Mouse (Mus musculus) macrophage (primary cell): ENCODE data around the gene Hoxc9. TPM values are rescaled to one million over a fixed set of nuclear protein-coding genes. Genes with fewer than 3 reads are reported as not detected.

Experiments used
- H3K27ac ChIP-seq: fragments of 350-480 bp; formaldehyde crosslinking; 2 replicates; pipeline ENCODE4 v1.9.0; 2021
- H3K36me3 ChIP-seq: fragments of 350-480 bp; formaldehyde crosslinking; 2 replicates; pipeline ENCODE4 v1.9.0; 2021; ENCODE audit errors: inconsistent target
- H3K4me3 ChIP-seq: fragments of 350-480 bp; formaldehyde crosslinking; 2 replicates; pipeline ENCODE4 v1.9.0; 2021; ENCODE audit errors: inconsistent target
- H3K79me2 ChIP-seq: fragments of 350-480 bp; formaldehyde crosslinking; 2 replicates; pipeline ENCODE4 v1.9.0; 2021; ENCODE audit errors: inconsistent target
- WGBS: methylation state at CpG from one replicate; pipeline ENCODE4 v1.1.7; 2026; ENCODE audit warnings: inconsistent platforms; ENCODE audit not compliant: missing documents; 5-methylcytosine and 5-hydroxymethylcytosine counted together
- polyA plus RNA-seq: library from polyadenylated mRNA; stranded (reverse); fragments of 250-400 nt; gene quantifications from 3 replicates; pipeline ENCODE4 v1.2.4, GENCODE M21; 2018; ENCODE audit warnings: inconsistent platforms

Gene Hoxc9
- polyA plus RNA-seq, 1 experiment from 2014 or later, result not detected

DNA sequence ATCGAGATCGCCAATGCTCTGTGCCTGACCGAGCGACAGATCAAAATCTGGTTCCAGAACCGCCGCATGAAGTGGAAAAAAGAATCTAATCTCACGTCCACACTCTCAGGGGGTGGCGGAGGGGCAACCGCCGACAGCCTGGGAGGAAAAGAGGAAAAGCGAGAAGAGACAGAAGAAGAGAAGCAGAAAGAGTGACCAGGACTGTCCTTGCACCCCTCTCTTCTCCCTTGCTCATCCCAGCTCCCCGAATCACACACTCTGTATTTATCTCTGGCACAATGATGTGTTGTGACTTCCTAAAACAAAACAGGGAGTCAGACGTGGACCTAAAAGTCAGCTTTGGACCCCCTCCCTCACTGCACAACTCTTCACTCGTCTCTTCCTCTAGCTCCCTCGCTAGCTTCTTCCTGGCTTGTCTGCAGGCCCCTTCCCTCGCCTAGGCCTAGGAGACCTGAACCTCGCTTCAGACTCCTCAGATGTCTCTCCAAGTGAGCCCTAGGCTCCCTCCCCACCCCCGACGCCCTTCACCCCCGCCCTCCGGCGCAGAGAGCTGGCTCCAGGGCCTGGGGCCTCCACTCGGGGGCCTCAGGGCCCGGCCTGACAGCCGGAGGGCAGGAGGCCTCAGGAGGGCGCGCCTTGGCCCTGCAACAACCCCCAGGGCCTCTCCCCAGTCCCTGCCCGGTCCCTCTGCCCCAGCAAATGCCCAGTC, 34.8 kb downstream of the Hoxc9 start:
- H3K36me3 ChIP-seq, result no peaks in the 10 kb centered on the region
- 21% methylated on average over 28 of the region's 28 CpGs for WGBS

GRCm38 (mm10) chr15:103011928-103012486, 35.8 kb downstream of the Hoxc9 start:
- no peak overlapping the region for H3K27ac ChIP-seq
- 23% methylated on average over 25 of the region's 26 CpGs for WGBS
- no peak overlapping the region for H3K4me3 ChIP-seq
- no peaks in the 10 kb centered on the region for H3K36me3 ChIP-seq
- H3K79me2 ChIP-seq, result no peaks in the 10 kb centered on the region

More for the DNA sequence above, 34.8 kb downstream of the Hoxc9 start:
- H3K4me3 ChIP-seq, result no peak overlapping the region
- H3K79me2 ChIP-seq, result no peaks in the 10 kb centered on the region
- H3K27ac ChIP-seq, result no peak overlapping the region

DNA sequence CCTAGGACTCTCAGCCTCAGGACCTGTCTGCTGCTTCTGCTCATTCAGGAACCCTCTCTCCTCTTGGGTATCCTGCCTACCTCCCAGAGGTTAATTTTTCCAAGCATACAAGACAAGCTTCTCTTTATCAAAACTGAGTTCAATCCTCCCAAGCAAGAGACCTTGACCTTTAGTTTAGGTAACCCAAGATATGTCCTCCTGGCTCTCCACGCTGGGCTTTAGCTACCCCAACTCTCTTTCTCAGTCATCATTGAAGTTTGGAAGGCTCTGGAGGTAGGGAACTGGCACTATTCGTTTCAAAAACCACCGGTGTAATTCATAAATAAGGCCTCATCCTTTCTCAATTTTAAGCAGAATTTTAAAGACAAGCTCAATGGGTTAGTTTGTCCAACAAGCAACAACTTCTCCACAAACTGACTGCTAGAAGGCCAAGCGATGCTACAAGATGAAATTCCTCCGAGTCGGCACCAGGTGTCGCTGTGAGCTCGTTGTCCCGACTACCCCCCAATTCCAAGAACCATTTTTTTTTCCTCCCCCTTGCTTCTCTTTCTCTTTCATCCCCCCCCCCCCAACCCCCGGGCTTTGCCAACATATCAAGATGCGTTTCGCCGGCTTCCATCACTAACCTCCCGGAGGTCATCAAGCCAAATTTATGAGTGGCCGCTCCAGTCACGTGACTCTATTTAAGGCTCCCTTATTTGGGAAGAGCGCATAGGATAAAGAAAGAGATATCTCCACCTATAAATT, 37.2 kb downstream of the Hoxc9 start:
- H3K79me2 ChIP-seq, result no peaks in the 10 kb centered on the region
- 9% methylated on average over 16 of the region's 17 CpGs for WGBS
- no peak overlapping the region for H3K4me3 ChIP-seq

DNA sequence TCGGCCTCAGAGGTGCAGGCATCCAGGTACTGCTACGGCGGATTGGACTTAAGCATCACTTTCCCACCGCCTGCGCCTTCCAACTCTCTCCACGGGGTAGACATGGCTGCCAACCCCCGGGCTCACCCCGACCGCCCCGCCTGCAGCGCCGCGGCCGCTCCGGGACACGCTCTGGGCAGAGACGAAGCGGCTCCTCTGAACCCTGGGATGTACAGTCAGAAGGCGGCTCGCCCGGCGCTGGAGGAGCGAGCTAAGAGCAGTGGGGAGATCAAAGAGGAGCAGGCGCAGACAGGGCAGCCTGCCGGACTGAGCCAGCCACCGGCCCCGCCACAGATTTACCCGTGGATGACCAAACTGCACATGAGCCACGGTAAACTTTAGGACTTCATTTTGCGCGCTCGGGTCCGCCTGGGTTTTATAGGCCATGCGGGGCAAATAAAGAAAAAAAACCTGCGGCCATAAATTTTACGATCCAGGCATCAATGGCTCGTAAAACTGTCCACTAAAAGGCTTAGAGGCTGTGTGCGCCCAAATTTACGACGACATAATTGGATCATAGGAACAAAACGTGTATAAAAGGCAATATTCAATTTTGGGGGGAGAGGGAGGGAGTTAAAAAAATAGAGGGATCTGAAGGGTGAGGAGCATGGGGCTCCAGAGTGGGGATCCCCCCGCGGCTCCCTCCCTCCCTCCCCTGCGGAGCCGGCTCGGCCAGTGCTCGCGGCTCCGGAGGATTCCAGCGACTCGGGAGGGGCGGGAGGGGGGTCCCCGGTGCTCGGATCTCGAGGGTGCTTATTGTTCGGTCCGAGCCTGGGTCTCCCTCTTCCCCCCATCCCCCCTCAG, 38.1 kb downstream of the Hoxc9 start:
- H3K36me3 ChIP-seq, result no peaks in the 10 kb centered on the region

More for the DNA sequence above, 37.2 kb downstream of the Hoxc9 start:
- Histone ChIP-seq H3K36me3 (no peaks in the 10 kb centered on the region), H3K27ac (no peak overlapping the region)

DNA sequence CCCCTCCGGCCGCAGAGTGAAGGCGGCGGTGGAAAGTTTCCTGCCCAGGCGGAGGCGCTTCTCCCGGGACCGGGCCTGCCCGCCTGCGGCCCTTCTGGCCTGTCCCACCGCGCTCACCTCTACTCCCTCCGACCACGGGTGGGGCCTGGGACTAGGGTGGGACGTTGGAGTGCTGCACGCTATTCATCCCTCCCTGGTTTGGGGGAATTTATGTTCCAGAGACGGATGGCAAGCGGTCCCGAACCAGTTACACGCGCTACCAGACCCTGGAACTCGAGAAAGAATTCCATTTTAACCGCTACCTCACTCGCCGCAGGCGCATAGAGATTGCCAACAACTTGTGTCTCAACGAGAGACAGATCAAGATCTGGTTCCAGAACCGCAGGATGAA, 38.8 kb downstream of the Hoxc9 start:
- Histone ChIP-seq H3K4me3 (no peak overlapping the region), H3K79me2 (no peaks in the 10 kb centered on the region), H3K36me3 (no peaks in the 10 kb centered on the region), H3K27ac (no peak overlapping the region)
- WGBS, result 4% methylated on average over 27 of the region's 28 CpGs

More for the DNA sequence above, 38.1 kb downstream of the Hoxc9 start:
- H3K79me2 ChIP-seq, result no peaks in the 10 kb centered on the region
- H3K27ac ChIP-seq, result no peak overlapping the region
- no peak overlapping the region for H3K4me3 ChIP-seq
- WGBS, result 7% methylated on average over 44 of the region's 57 CpGs

DNA sequence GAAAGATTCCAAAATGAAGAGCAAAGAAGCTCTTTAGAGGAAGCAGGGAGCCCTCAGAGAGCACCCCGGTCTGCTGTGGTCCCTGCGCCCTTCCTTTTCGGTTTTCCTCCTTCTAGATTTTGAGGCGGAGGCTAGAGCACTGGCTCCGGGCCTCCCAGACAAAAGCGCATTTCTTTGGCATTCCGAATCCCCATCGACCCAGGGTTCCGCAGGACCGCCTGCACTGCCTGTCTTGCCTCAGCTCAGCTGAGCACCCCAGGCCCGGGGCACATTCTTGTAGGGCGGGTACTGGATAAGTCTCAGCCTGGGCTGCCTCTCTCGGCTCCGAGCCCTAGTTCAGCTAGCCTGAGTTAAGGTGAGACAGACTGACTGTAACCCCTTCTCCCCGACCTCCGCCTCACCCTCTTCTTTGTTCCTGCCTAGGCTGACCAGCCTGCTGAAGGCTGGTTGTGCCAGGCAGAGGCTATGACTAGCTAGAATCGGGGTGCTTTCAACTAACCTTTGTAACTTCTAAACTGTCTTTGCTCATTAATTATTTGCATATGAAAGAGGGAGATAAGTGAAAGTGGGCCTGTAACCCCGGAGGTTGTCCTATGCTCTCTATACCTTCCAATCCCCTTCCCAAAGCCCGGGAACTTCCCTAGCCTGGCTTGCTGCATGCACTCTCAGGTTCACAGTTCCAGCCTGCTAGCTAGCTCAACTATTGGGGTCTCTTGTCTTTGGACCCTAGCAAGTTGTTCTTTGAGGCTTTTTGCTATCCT, 39.3 kb downstream of the Hoxc9 start:
- 26% methylated on average over 19 of the region's 19 CpGs for WGBS

DNA sequence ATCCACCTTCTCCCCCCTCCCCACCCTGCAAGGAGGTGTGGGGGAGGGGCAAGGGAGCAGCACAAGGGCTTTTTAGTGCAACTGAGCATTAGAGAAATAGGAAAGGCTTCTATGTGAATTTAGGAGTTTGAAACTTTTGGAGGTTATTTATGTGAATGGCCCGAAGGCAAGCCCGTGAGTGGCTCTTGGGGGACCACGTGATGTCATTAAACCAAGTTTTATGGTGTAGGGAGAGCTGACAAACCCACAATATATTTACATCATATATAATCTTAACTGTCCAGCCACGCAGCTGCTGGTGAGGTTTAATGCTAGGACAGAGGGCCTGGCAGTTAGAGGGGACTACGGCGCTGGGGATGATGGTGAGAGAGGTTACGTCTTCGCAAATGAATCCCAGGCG, 42.4 kb downstream of the Hoxc9 start, which contains the start of gene Hoxc4:
Gene Hoxc4 (plus strand): TSS at position 299 of the 400 bp plus-strand sequence.
- H3K79me2 ChIP-seq, result no peaks in the 10 kb centered on the region
- H3K36me3 ChIP-seq, result no peaks in the 10 kb centered on the region
- no peak within 1 kb of the TSS for H3K27ac ChIP-seq
- 78% methylated on average over 9 of the region's 9 CpGs for WGBS
- H3K4me3 ChIP-seq, result no peak within 1 kb of the TSS

More for the DNA sequence above, 39.3 kb downstream of the Hoxc9 start:
- no peaks in the 10 kb centered on the region for H3K36me3 ChIP-seq
- H3K79me2 ChIP-seq, result no peaks in the 10 kb centered on the region
- H3K27ac ChIP-seq, result no peak overlapping the region
- no peak overlapping the region for H3K4me3 ChIP-seq

- Histone ChIP-seq H3K4me3 (no peak overlapping the region), H3K27ac (no peak overlapping the region)
- WGBS, result 14% methylated on average over 8 of the region's 8 CpGs
Measured at GRCm38 (mm10) chr15:103020899-103021418, 44.7 kb downstream of the Hoxc9 start.

DNA sequence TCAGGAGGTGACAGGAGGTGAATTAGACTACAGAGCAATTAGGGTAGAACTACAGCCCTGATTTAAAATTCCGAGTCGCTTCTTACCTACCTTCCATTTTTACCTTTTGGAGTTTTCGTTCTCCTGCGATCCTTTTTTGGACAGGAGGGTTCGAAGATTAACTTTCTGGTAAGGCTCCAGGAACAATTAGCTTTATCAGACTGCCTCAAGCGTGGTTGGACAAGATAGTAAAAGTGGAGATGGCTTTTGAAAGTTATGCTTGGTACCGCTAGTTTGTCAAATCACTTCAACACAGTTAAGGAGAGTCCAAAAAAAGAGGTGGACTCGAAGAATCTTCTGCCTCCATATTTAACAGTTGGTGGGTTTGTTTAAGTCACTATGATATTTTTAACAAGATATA, 45.3 kb downstream of the Hoxc9 start:
- Histone ChIP-seq H3K79me2 (no peaks in the 10 kb centered on the region), H3K4me3 (no peak overlapping the region), H3K27ac (no peak overlapping the region), H3K36me3 (no peaks in the 10 kb centered on the region)
- 11% methylated on average over 8 of the region's 8 CpGs for WGBS

More at GRCm38 (mm10) chr15:103020899-103021418, 44.7 kb downstream of the Hoxc9 start:
- Histone ChIP-seq H3K79me2 (no peaks in the 10 kb centered on the region), H3K36me3 (no peaks in the 10 kb centered on the region)

DNA sequence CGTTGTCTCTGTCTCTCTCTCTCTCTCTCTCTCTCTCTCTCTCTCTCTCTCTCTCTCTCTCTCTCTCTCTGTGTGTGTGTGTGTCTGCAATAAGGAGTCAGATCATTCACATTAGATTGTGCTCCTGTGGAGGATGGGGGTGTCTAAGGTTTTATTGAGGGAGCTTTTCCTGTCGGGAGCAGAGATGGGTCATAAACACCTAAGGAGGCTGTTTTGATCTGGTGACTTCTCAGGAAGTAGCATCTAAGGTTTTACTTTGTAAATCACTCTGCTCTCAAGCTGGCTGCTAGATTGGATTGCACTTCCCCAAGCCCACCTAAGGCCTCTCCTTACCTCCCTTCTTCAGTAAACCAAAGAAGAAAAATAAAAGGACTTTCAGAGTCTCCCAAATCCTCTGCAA, 47.9 kb downstream of the Hoxc9 start:
- Histone ChIP-seq H3K27ac (no peak overlapping the region), H3K36me3 (no peaks in the 10 kb centered on the region), H3K79me2 (no peaks in the 10 kb centered on the region), H3K4me3 (no peak overlapping the region)
- 12% methylated on average over 2 of the region's 2 CpGs for WGBS

DNA sequence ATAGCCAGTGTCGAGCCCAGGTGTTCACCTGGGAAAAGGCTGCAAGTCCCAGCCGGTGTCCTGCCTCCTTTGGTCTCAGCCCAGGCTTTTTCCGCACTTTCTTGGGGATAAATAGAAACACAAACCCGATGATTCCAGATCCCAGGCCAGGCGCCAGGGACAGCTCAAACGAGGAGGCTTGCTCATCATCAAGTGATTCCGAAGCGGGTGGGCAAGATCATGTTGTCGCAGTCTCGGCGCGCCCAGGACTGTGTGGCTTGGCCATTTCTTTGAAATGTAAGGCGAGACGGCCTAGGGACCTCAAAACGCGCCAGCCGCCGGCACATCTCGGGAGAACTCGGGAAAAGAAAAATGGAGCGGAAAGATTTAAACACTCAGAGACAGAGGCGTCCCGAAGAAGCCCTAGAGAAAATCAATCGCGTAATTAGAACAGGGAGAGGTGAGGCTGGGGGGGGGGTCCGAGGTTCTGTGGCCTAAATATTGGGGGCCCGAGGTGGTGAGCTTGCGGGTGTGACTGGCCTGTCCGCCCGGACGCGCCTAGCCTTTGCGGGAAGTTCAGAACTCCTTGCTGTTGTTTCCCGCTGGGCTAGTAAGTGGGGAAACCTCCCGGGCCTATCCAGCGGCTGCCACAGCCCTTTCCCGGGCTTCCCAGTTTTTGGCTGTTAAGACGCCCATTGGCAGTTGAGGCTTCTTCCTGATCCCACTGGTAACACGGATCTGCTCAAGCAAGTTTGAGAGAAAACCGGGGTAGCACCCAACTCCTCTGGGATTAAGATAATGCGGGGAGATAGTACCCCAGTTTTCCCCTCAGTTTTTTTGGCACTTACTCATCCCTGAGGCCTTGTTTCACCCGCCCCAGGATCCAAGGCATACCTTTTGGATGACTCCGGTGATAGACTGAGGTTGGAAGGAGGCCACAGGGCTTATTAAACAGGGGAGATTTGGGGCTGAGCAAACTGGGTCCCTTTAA, 51.3 kb downstream of the Hoxc9 start:
- Histone ChIP-seq H3K36me3 (no peaks in the 10 kb centered on the region), H3K4me3 (no peak overlapping the region), H3K27ac (no peak overlapping the region), H3K79me2 (no peaks in the 10 kb centered on the region)
- 13% methylated on average over 43 of the region's 43 CpGs for WGBS

GRCm38 (mm10) chr15:103028916-103029512, 52.8 kb downstream of the Hoxc9 start:
- Histone ChIP-seq H3K4me3 (no peak overlapping the region), H3K27ac (no peak overlapping the region), H3K79me2 (no peaks in the 10 kb centered on the region), H3K36me3 (no peaks in the 10 kb centered on the region)
- 58% methylated on average over 9 of the region's 9 CpGs for WGBS
